Mouse (Mus musculus): ENCODE measurements around the gene Cadm1.
A peak's percentile ranks its signal among the peaks of the same experiment; 100 is the strongest.

GRCm38 (mm10) chr9:47699026-47699425 lies 169.1 kb downstream of the Cadm1 start:
- TF ChIP-seq EP300 (IDR thresholded peaks at IDR 0.05; ENCODE audit: low read depth) (no peak), CTCF (IDR thresholded peaks at IDR 0.05; ENCODE audit: low read depth) (peak; percentile 85)

All from liver, postnatal 0 days (tissue).